Mouse (Mus musculus) limb, embryonic 11.5 days (tissue): Measurements from ENCODE around the gene Gnb5. TPM values are rescaled to one million over a fixed set of nuclear protein-coding genes. Genes with fewer than 3 reads are reported as not detected.

Experiments used
- ATAC-seq: fragments of 200-750 bp; cut with Nextera tagmentation; 2 replicates; pipeline ENCODE4 v1.8.0; 2017; ENCODE audit warnings: low read depth; ENCODE audit not compliant: insufficient number of reproducible peaks, low FRiP score, low TSS enrichment
- DNase-seq: peaks from one replicate; pipeline ENCODE4 v3.0.0-alpha.2; 2015; ENCODE audit warnings: low spot score
- H3K27ac ChIP-seq: fragments of 300-500 bp; sonication (generic); replicated peaks from 2 replicates; pipeline ENCODE4 v1.5.1; 2014; ENCODE audit warnings: low read depth, mild to moderate bottlenecking, low read length
- H3K27me3 ChIP-seq: fragments of 300-500 bp; sonication (generic); 2 replicates; pipeline ENCODE4 v1.6.1; 2014; ENCODE audit warnings: mild to moderate bottlenecking, low read length, mixed read lengths; ENCODE audit not compliant: control insufficient read depth, insufficient read depth
- H3K36me3 ChIP-seq: fragments of 300-500 bp; sonication (generic); 2 replicates; pipeline ENCODE4 v1.6.1; 2014; ENCODE audit warnings: mild to moderate bottlenecking, low read length, moderate library complexity, mixed read lengths; ENCODE audit not compliant: control insufficient read depth, insufficient read depth
- H3K4me1 ChIP-seq: fragments of 300-500 bp; sonication (generic); 2 replicates; pipeline ENCODE4 v1.6.1; 2014; ENCODE audit warnings: low read length, mixed read lengths; ENCODE audit not compliant: control insufficient read depth, insufficient read depth
- H3K4me2 ChIP-seq: fragments of 300-500 bp; sonication (generic); 2 replicates; pipeline ENCODE4 v1.6.1; 2014; ENCODE audit warnings: low read depth, mild to moderate bottlenecking, moderate library complexity; ENCODE audit not compliant: severe bottlenecking
- H3K4me3 ChIP-seq: fragments of 300-500 bp; sonication (generic); 2 replicates; pipeline ENCODE4 v1.5.1; 2014; ENCODE audit warnings: low read depth, low read length
- H3K9ac ChIP-seq: fragments of 300-500 bp; sonication (generic); 2 replicates; pipeline ENCODE4 v1.6.1; 2014; ENCODE audit warnings: mild to moderate bottlenecking, low read length
- H3K9me3 ChIP-seq: fragments of 300-500 bp; sonication (generic); 2 replicates; pipeline ENCODE4 v1.6.1; 2016; ENCODE audit warnings: low read length; ENCODE audit not compliant: control insufficient read depth
- WGBS: fragments of 180-500 bp; shearing (Covaris S2); extraction: QIAGEN DNeasy Blood & Tissue Kit; methylation state at CpG from one replicate; pipeline ENCODE4 v1.1.7; 2014; 5-methylcytosine and 5-hydroxymethylcytosine counted together
- polyA plus RNA-seq: library from polyadenylated mRNA; unstranded; fragments of >200 nt; fragmentation: Nextera tagmentation; extraction: Ambion mirVana; gene quantifications from 2 replicates; pipeline ENCODE4 v1.2.1, GENCODE M21; 2014

Gene Gnb5
- polyA plus RNA-seq, 1 experiment from 2014 or later: 23.0 TPM

DNA sequence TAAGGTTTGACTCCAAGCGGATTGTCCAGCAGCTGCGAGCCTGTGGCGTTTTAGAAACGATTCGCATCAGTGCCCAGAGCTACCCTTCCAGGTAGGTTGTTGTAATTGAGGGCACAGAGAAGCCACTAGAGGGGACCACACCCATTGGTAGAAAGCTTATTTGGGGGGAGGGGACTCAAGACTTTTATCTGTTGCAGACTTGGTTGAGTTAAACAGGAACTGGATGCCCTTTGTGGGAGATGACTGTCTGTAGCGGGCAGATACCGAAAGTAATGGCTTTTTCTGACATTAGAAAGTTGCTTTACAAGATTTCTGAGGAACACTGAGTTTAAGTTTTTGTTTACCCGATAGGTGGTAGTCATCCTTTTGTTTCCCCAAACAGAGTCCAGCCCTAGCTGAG is 34.5 kb upstream of the Gnb5 start:
- Histone ChIP-seq H3K4me1 (no peaks in the 10 kb centered on the region), H3K9me3 (no peaks in the 10 kb centered on the region), H3K4me3 (no peak overlapping the region), H3K27me3 (no peaks in the 10 kb centered on the region), H3K9ac (no peak overlapping the region), H3K36me3 (no peaks in the 10 kb centered on the region), H3K27ac (no peak overlapping the region), H3K4me2 (no peak overlapping the region)
- ATAC-seq (no peak), DNase-seq (no peak)
- WGBS: 93% methylated on average over 8 of the region's 8 CpGs

DNA sequence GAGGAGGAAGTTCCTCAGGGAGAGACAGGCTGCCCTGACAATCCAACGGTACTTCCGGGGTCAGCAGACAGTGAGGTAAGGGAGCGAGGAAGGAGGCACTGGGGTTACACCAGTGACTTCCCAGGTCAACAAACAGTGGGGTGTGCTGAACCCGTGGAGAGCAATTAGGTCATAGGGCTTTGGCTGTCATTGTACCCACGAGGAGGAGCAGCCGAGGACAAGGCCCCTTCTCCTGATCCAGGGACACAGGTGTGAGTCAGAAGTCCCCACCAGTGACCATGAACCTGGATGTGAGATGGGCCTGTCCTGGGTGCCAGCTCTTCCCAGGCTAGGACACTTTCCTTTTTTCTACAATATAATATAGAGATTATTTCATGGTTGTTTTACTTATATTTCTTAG is 32.4 kb upstream of the Gnb5 start:
- DNase-seq (no peak), ATAC-seq (no peak)
- no peak overlapping the region for H3K27ac ChIP-seq
- H3K4me2 ChIP-seq: no peak overlapping the region
- H3K4me3 ChIP-seq: no peak overlapping the region
- no peaks in the 10 kb centered on the region for H3K27me3 ChIP-seq
- no peaks in the 10 kb centered on the region for H3K36me3 ChIP-seq
- 71% methylated on average over 6 of the region's 6 CpGs for WGBS
- no peaks in the 10 kb centered on the region for H3K9me3 ChIP-seq
- no peak overlapping the region for H3K9ac ChIP-seq
- no peaks in the 10 kb centered on the region for H3K4me1 ChIP-seq

DNA sequence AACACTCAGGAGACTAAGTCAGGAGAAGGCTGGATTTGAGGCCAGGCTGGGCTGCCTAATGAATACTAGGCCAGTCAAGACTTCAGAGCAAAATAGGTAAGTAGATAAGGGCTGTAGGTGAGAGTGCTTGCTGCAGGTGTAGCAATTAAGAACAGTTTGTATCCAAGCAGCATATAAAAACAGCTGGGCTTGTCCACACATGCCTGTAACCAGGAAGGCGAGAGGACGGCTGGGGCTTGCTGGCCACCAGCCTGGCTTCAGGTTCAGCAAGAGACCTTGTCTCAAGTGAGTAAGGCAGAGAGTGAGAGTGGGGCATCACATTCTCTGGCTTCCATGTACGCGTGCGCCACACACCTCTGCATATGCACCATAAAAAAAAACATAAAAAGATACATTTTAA is 31.6 kb upstream of the Gnb5 start:
- WGBS: 90% methylated on average over 5 of the region's 5 CpGs
- no peak for DNase-seq
- ATAC-seq: no peak
- H3K9ac ChIP-seq: no peak overlapping the region
- H3K36me3 ChIP-seq: no peaks in the 10 kb centered on the region
- H3K27ac ChIP-seq: no peak overlapping the region
- H3K27me3 ChIP-seq: no peaks in the 10 kb centered on the region
- H3K4me1 ChIP-seq: no peaks in the 10 kb centered on the region
- H3K4me3 ChIP-seq: no peak overlapping the region
- H3K4me2 ChIP-seq: no peak overlapping the region
- no peaks in the 10 kb centered on the region for H3K9me3 ChIP-seq

DNA sequence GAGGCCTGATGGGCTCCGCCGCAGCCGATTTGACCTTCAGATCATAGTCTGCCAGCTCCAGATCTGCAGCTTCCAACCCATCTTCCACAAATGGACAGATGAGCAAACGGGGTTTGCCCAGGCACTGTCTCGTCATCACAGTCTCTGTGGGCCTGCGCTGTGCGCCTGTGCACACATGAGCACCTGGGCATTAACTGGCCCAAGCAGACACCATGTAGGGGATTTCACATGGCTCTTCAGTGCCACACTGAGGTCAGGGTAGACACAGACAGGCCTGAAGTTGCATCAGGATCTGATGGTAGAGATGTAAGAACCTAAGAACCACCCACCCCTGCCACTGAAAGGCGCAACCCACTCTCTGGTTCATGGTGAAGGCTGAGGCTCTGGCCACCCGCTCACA is 31.0 kb upstream of the Gnb5 start:
- H3K27ac ChIP-seq: no peak overlapping the region
- no peaks in the 10 kb centered on the region for H3K9me3 ChIP-seq
- H3K9ac ChIP-seq: no peak overlapping the region
- H3K4me1 ChIP-seq: no peaks in the 10 kb centered on the region
- H3K4me2 ChIP-seq: no peak overlapping the region
- no peak overlapping the region for H3K4me3 ChIP-seq
- H3K36me3 ChIP-seq: no peaks in the 10 kb centered on the region
- 92% methylated on average over 9 of the region's 9 CpGs for WGBS
- DNase-seq (no peak), ATAC-seq (no peak)
- H3K27me3 ChIP-seq: no peaks in the 10 kb centered on the region

DNA sequence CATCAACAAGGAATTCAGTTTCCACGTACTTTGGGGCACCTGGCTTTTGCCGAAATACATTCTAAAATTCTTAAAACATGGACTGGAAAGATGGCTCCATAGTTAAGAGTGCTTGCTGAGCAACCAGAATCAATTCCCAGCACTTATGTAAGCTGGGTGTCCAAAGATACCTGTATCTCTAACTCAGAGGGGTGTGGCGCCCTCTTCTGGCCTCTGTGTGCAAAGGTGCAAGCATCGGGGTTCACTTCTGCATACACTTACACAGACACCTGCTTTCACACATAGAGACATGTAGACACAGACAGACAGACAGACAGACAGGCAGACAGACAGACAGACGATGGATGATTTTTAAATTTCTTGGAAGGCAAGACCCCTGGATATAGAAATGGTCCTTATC is 25.3 kb upstream of the Gnb5 start:
- DNase-seq: peak; percentile 68
- H3K27ac ChIP-seq: no peak overlapping the region
- H3K9me3 ChIP-seq: no peaks in the 10 kb centered on the region
- no peaks in the 10 kb centered on the region for H3K27me3 ChIP-seq
- no peak overlapping the region for H3K4me2 ChIP-seq
- H3K9ac ChIP-seq: no peak overlapping the region
- H3K36me3 ChIP-seq: no peaks in the 10 kb centered on the region
- WGBS: 41% methylated on average over 5 of the region's 5 CpGs
- no peaks in the 10 kb centered on the region for H3K4me1 ChIP-seq
- no peak overlapping the region for H3K4me3 ChIP-seq
- ATAC-seq: no peak

DNA sequence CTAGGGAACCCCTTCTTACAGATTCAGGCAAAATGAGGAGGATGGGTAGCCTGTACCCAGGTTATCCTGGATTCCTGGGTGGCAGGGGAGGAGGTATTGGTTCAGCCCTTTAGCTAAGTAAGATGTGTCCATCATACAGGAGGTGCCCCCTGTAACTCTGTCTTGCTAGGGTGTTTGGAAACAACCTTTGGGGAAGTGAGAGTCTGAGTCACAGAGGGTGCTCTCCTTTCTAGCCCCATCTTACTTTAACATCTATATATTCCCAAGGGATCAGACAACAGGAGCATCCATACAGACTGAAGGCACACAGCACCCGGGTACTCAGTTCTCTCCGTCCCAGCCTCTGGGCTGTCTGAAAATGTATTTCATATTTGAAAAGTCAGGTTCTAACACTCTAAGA is 23.9 kb upstream of the Gnb5 start:
- DNase-seq (no peak), ATAC-seq (no peak)
- Histone ChIP-seq H3K4me3 (no peak overlapping the region), H3K27me3 (no peaks in the 10 kb centered on the region), H3K4me1 (no peaks in the 10 kb centered on the region), H3K27ac (no peak overlapping the region), H3K9ac (no peak overlapping the region), H3K36me3 (no peaks in the 10 kb centered on the region), H3K9me3 (no peaks in the 10 kb centered on the region), H3K4me2 (no peak overlapping the region)
- WGBS: 90% methylated on average over 2 of the region's 2 CpGs

DNA sequence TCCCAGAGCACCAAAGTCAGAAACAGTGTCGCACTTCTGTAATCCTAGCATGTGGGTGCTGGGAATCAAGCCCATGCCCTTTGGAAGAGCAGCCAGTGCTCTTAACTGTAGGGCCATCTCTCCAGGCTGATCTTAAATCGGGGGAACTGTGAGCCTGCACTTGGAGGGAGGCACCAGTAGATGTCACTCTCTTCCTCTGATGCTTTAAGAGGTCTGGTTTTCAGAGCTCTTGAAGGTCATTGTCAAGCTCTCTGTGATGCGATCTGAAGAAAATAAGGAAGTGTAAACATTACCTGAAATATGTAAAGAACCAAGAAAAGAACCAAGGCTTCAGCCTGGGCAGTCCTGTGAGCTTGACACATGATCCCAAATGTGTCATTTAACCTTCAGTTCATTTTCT is 23.3 kb upstream of the Gnb5 start:
- H3K27me3 ChIP-seq: no peaks in the 10 kb centered on the region
- no peak overlapping the region for H3K4me3 ChIP-seq
- DNase-seq: peak; percentile 57
- no peak overlapping the region for H3K27ac ChIP-seq
- no peak overlapping the region for H3K9ac ChIP-seq
- WGBS: 11% methylated on average over 3 of the region's 3 CpGs
- H3K36me3 ChIP-seq: no peaks in the 10 kb centered on the region
- no peak for ATAC-seq
- H3K4me2 ChIP-seq: no peak overlapping the region
- H3K4me1 ChIP-seq: no peaks in the 10 kb centered on the region
- H3K9me3 ChIP-seq: no peaks in the 10 kb centered on the region

DNA sequence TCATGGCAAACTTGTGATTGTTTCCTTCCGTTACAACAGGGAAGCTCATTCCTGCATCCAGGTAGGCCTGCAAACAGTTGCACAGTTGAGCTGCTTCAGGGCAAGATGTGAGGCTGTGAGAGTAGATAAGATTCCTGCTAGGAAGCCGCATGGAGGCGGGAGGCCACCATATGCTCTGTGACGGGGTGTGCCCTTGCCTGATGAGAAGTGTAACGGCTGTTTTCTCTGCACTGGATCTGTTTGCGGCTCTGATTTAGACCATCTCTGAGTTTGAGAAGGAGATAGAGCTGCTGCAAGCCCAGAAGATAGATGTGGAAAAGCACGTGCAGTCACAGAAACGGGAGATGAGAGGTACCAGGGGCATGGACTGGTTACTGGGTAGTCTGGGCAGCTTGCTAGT is 22.5 kb upstream of the Gnb5 start:
- DNase-seq: no peak
- H3K4me2 ChIP-seq: no peak overlapping the region
- 83% methylated on average over 8 of the region's 8 CpGs for WGBS
- H3K4me1 ChIP-seq: no peaks in the 10 kb centered on the region
- no peak for ATAC-seq
- no peak overlapping the region for H3K4me3 ChIP-seq
- H3K9me3 ChIP-seq: no peaks in the 10 kb centered on the region
- no peak overlapping the region for H3K27ac ChIP-seq
- no peaks in the 10 kb centered on the region for H3K36me3 ChIP-seq
- no peaks in the 10 kb centered on the region for H3K27me3 ChIP-seq
- H3K9ac ChIP-seq: 0 out of 2 replicates have a peak overlapping the region, but pooled peaks have one; percentile 9

DNA sequence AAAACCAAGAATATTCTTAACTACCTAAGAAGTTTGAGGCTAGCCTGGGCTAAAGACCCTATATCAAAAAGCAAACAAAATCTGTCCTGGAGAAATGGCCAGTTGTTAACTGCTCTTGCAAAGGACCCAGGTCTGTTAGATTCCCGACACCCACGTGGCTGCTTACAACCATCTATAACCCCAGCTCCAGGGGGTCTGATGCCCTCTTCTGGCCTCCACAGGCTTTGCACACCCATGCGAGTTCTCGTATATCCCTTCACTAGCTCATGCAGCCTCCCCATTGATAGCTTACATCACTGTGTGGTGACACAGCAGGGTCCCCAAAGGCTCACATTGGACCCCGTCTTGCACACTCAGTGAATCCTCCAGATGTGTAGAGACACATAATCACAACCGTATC is 20.7 kb upstream of the Gnb5 start:
- DNase-seq (no peak), ATAC-seq (no peak)
- H3K4me2 ChIP-seq: no peak overlapping the region
- H3K27me3 ChIP-seq: no peaks in the 10 kb centered on the region
- H3K4me1 ChIP-seq: no peaks in the 10 kb centered on the region
- no peak overlapping the region for H3K9ac ChIP-seq
- H3K27ac ChIP-seq: no peak overlapping the region
- H3K9me3 ChIP-seq: no peaks in the 10 kb centered on the region
- WGBS: 86% methylated on average over 6 of the region's 6 CpGs
- H3K36me3 ChIP-seq: no peaks in the 10 kb centered on the region
- no peak overlapping the region for H3K4me3 ChIP-seq
